ENCODE assay signal across 8 mouse cellular contexts in genomic region chr9:37528225-37528970, GRCm38 (mm10). TPM values are rescaled to one million over a fixed set of nuclear protein-coding genes. Genes with fewer than 3 reads are reported as not detected.
DNase-seq lines count a peak whose midpoint lies in the region; ATAC-seq and TF ChIP-seq lines count a peak whose summit lies in the region.

No protein-coding gene starts in this region.

- peaks cover 19% of the 10 kb centered on the region for H3K4me1 ChIP-seq in hindbrain, embryonic 14.5 days (replicated peaks; ENCODE audit: control insufficient read depth, insufficient read depth, low read length)
- peaks cover 0 to 2% of the 10 kb centered on the region in 2 experiments; a peak in 1 of 4 replicates for H3K4me1 ChIP-seq in liver, embryonic 14.5 days (replicated peaks; ENCODE audit: control insufficient read depth in 2 of 2, insufficient read depth in 2 of 2, low read length in 1 of 2)
- H3K4me1 ChIP-seq in stomach, embryonic 14.5 days (ENCODE audit: control insufficient read depth, insufficient read depth, low read length), result peaks cover 24% of the 10 kb centered on the region; the same call in 1 of the 2 replicates

- H3K4me2 ChIP-seq in hindbrain, embryonic 14.5 days (replicated peaks), result peak overlapping the region; percentile 52; the same call in 1 of the 2 replicates
- H3K4me2 ChIP-seq in liver, embryonic 14.5 days (ENCODE audit: low read depth), result peak overlapping the region; percentile 43; the same call in 1 of the 2 replicates
- no peak overlapping the region for H3K4me2 ChIP-seq in stomach, embryonic 14.5 days (replicated peaks; ENCODE audit: low read depth, low read length)

- no peak for ATAC-seq in hindbrain, embryonic 14.5 days (ENCODE audit: low FRiP score)
- ATAC-seq in liver, embryonic 14.5 days (ENCODE audit: insufficient read depth), result no peak
- no peak for ATAC-seq in stomach, embryonic 14.5 days (ENCODE audit: insufficient number of reproducible peaks, insufficient read depth, low FRiP score, low read depth)
- no peak for ATAC-seq in frontal cortex, adult (ENCODE audit: low TSS enrichment)
- ATAC-seq in erythroid progenitor cell, adult 5-6 weeks (replicated peaks; ENCODE audit: low FRiP score, poor library complexity, severe bottlenecking), result no peak

- DNase-seq in left cerebral cortex, adult 2 months (ENCODE audit: extremely low spot score in 1 of 2, low spot score in 2 of 2), result no peak
- no peak for DNase-seq in left cerebral cortex, adult 18-20 months (ENCODE audit: low spot score in 2 of 2)
- DNase-seq in hindbrain, embryonic 14.5 days (ENCODE audit: low spot score), result no peak
- DNase-seq in liver, embryonic 14.5 days (ENCODE audit: low read depth in 3 of 3, low spot score in 3 of 3), result no peak
- no peak for DNase-seq in ovary, postnatal 10 days (ENCODE audit: low spot score)

- H3K27ac ChIP-seq in left cerebral cortex, adult 2 months, result peak overlapping the region; percentile 84
- H3K27ac ChIP-seq in hindbrain, embryonic 14.5 days, result peak overlapping the region; percentile 33; the same call in 1 of the 2 replicates
- no peak overlapping the region for H3K27ac ChIP-seq in liver, embryonic 14.5 days
- H3K27ac ChIP-seq in stomach, embryonic 14.5 days (ENCODE audit: low read length), result peak overlapping the region; percentile 66; the same call in 1 of the 2 replicates

- peak overlapping the region; percentile 21; the same call in 1 of the 2 replicates for H3K9ac ChIP-seq in hindbrain, embryonic 14.5 days
- no peak overlapping the region for H3K9ac ChIP-seq in liver, embryonic 14.5 days (replicated peaks)
- no peak overlapping the region; the same call in 1 of the 2 replicates for H3K9ac ChIP-seq in stomach, embryonic 14.5 days (replicated peaks; ENCODE audit: low read depth, low read length)

- peak overlapping the region; percentile 42 for H3K4me3 ChIP-seq in left cerebral cortex, adult 2 months
- peak overlapping the region; percentile 13 for H3K4me3 ChIP-seq in hindbrain, embryonic 14.5 days (replicated peaks; ENCODE audit: low read length)
- H3K4me3 ChIP-seq in liver, embryonic 14.5 days (ENCODE audit: insufficient read depth in 1 of 2, low read depth in 2 of 2, low read length in 2 of 2), result peak overlapping the region; percentile 19 to 38
- peak overlapping the region; percentile 26 for H3K4me3 ChIP-seq in stomach, embryonic 14.5 days (ENCODE audit: low read depth, low read length)

- H3K9me3 ChIP-seq in hindbrain, embryonic 14.5 days (ENCODE audit: control insufficient read depth, low read length), result no peaks in the 10 kb centered on the region
- H3K9me3 ChIP-seq in liver, embryonic 14.5 days (ENCODE audit: control insufficient read depth, low read length), result no peaks in the 10 kb centered on the region
- no peaks in the 10 kb centered on the region for H3K9me3 ChIP-seq in stomach, embryonic 14.5 days (ENCODE audit: control insufficient read depth, low read depth, low read length)

- intact Hi-C loops in left cerebral cortex, adult 2 months (cut with DNase I), result no loop called here

- peaks cover 15% of the 10 kb centered on the region for H3K36me3 ChIP-seq in hindbrain, embryonic 14.5 days (replicated peaks; ENCODE audit: control insufficient read depth, insufficient read depth)
- H3K36me3 ChIP-seq in liver, embryonic 14.5 days (replicated peaks; ENCODE audit: control insufficient read depth, insufficient read depth, low read depth), result no peaks in the 10 kb centered on the region
- peaks cover 3% of the 10 kb centered on the region; the same call in 1 of the 2 replicates for H3K36me3 ChIP-seq in stomach, embryonic 14.5 days (ENCODE audit: control insufficient read depth, insufficient read depth, low read length)

- TF ChIP-seq EP300 in liver, embryonic 14.5 days (IDR thresholded peaks at IDR 0.05; ENCODE audit: low read depth), result no peak

- peaks cover 64% of the 10 kb centered on the region for H3K27me3 ChIP-seq in hindbrain, embryonic 14.5 days (ENCODE audit: control insufficient read depth, insufficient read depth, low read length)
- peaks cover 50% of the 10 kb centered on the region for H3K27me3 ChIP-seq in liver, embryonic 14.5 days (ENCODE audit: control insufficient read depth, insufficient read depth, low read length)
- H3K27me3 ChIP-seq in stomach, embryonic 14.5 days (ENCODE audit: control insufficient read depth, insufficient read depth, low read length), result peaks cover 10% of the 10 kb centered on the region; the same call in 1 of the 2 replicates

- 15% methylated on average over 9 of the region's 9 CpGs for WGBS in hindbrain, embryonic 14.5 days
- WGBS in liver, embryonic 14.5 days (ENCODE audit: insufficient replicate concordance), result 14% methylated on average over 9 of the region's 9 CpGs
- 38% methylated on average over 9 of the region's 9 CpGs for WGBS in stomach, embryonic 14.5 days

- no peak for TF ChIP-seq CTCF in left cerebral cortex, adult 2 months (IDR thresholded peaks at IDR 0.05)
- TF ChIP-seq CTCF in liver, embryonic 14.5 days (IDR thresholded peaks at IDR 0.05; ENCODE audit: low read depth), result no peak

RNA-seq across cellular contexts. Expression of gene Esam, which starts 0.5 kb away (rescaled TPM):
- 10 to 100 TPM; 19.6 to 22.5 TPM for total RNA-seq in left cerebral cortex, adult 2 months (2021)
- 10 to 100 TPM; 19.7 to 21.4 TPM for total RNA-seq in left cerebral cortex, adult 18-20 months (2021)
- 48.3 and 49.3 TPM in 2 replicates for polyA plus RNA-seq in hindbrain, embryonic 14.5 days (2014; fragmentation: Nextera tagmentation; extraction: Ambion mirVana)
- polyA plus RNA-seq in liver, embryonic 14.5 days (2012; rRNA removed), result 6.5 and 7.3 TPM in 2 replicates
- polyA plus RNA-seq in liver, embryonic 14.5 days (2014; fragmentation: Nextera tagmentation; extraction: Ambion mirVana), result 9.9 and 10.7 TPM in 2 replicates
- polyA plus RNA-seq in stomach, embryonic 14.5 days (2014; fragmentation: Nextera tagmentation; extraction: Ambion mirVana), result 57.9 and 58.3 TPM in 2 replicates
- not detected in 2 replicates for total RNA-seq in erythroid progenitor cell, adult 5-6 weeks (2015; ENCODE audit: low replicate concordance)
- total RNA-seq in erythroid progenitor cell, adult 5-6 weeks (2017; ENCODE audit: low replicate concordance), result not detected in 2 replicates

RNA-seq across cellular contexts. Expression of gene Vsig2, which starts 10.7 kb away (rescaled TPM):
- 1 to 10 TPM; 4.1 to 4.5 TPM for total RNA-seq in left cerebral cortex, adult 2 months (2021)
- 1 to 10 TPM; 3.9 to 5.0 TPM for total RNA-seq in left cerebral cortex, adult 18-20 months (2021)
- 0.42 and 1.1 TPM in 2 replicates for polyA plus RNA-seq in hindbrain, embryonic 14.5 days (2014; fragmentation: Nextera tagmentation; extraction: Ambion mirVana)
- polyA plus RNA-seq in liver, embryonic 14.5 days (2012; rRNA removed), result 0.70 and 0.81 TPM in 2 replicates
- polyA plus RNA-seq in liver, embryonic 14.5 days (2014; fragmentation: Nextera tagmentation; extraction: Ambion mirVana), result 0.36 TPM in 1 of 2 replicates, not detected in the other
- polyA plus RNA-seq in stomach, embryonic 14.5 days (2014; fragmentation: Nextera tagmentation; extraction: Ambion mirVana), result 44.3 and 56.9 TPM in 2 replicates
- total RNA-seq in erythroid progenitor cell, adult 5-6 weeks (2015; ENCODE audit: low replicate concordance), result not detected in 2 replicates
- not detected in 2 replicates for total RNA-seq in erythroid progenitor cell, adult 5-6 weeks (2017; ENCODE audit: low replicate concordance)

RNA-seq across cellular contexts. Expression of gene Nrgn, which starts 24.3 kb away (rescaled TPM):
- 1,000 to 10,000 TPM; 1,927 to 1,950 TPM for total RNA-seq in left cerebral cortex, adult 2 months (2021)
- total RNA-seq in left cerebral cortex, adult 18-20 months (2021), result 1,000 to 10,000 TPM; 1,653 to 1,729 TPM
- 3.4 and 3.8 TPM in 2 replicates for polyA plus RNA-seq in hindbrain, embryonic 14.5 days (2014; fragmentation: Nextera tagmentation; extraction: Ambion mirVana)
- 5.4 and 7.1 TPM in 2 replicates for polyA plus RNA-seq in liver, embryonic 14.5 days (2012; rRNA removed)
- 5.4 and 7.6 TPM in 2 replicates for polyA plus RNA-seq in liver, embryonic 14.5 days (2014; fragmentation: Nextera tagmentation; extraction: Ambion mirVana)
- polyA plus RNA-seq in stomach, embryonic 14.5 days (2014; fragmentation: Nextera tagmentation; extraction: Ambion mirVana), result 4.7 and 5.7 TPM in 2 replicates
- 1.1 and 3.8 TPM in 2 replicates for total RNA-seq in erythroid progenitor cell, adult 5-6 weeks (2015; ENCODE audit: low replicate concordance)
- 2.3 TPM in 1 of 2 replicates, not detected in the other for total RNA-seq in erythroid progenitor cell, adult 5-6 weeks (2017; ENCODE audit: low replicate concordance)

RNA-seq across cellular contexts. Expression of gene Siae, which starts 27.1 kb away (rescaled TPM):
- 10 to 100 TPM; 17.1 to 18.8 TPM for total RNA-seq in left cerebral cortex, adult 2 months (2021)
- 10 to 100 TPM; 15.2 to 18.6 TPM for total RNA-seq in left cerebral cortex, adult 18-20 months (2021)
- 14.2 and 14.3 TPM in 2 replicates for polyA plus RNA-seq in hindbrain, embryonic 14.5 days (2014; fragmentation: Nextera tagmentation; extraction: Ambion mirVana)
- polyA plus RNA-seq in liver, embryonic 14.5 days (2012; rRNA removed), result 2.2 TPM in 2 replicates
- polyA plus RNA-seq in liver, embryonic 14.5 days (2014; fragmentation: Nextera tagmentation; extraction: Ambion mirVana), result 5.7 and 6.0 TPM in 2 replicates
- polyA plus RNA-seq in stomach, embryonic 14.5 days (2014; fragmentation: Nextera tagmentation; extraction: Ambion mirVana), result 12.7 and 14.0 TPM in 2 replicates
- 2.2 and 2.5 TPM in 2 replicates for total RNA-seq in erythroid progenitor cell, adult 5-6 weeks (2015; ENCODE audit: low replicate concordance)
- 3.6 and 5.9 TPM in 2 replicates for total RNA-seq in erythroid progenitor cell, adult 5-6 weeks (2017; ENCODE audit: low replicate concordance)

RNA-seq across cellular contexts. Expression of gene Msantd2, which starts 39.3 kb away (rescaled TPM):
- total RNA-seq in left cerebral cortex, adult 2 months (2021), result 10 to 100 TPM; 21.4 to 26.7 TPM
- 10 to 100 TPM; 14.0 to 23.0 TPM for total RNA-seq in left cerebral cortex, adult 18-20 months (2021)
- 29.9 and 36.6 TPM in 2 replicates for polyA plus RNA-seq in hindbrain, embryonic 14.5 days (2014; fragmentation: Nextera tagmentation; extraction: Ambion mirVana)
- polyA plus RNA-seq in liver, embryonic 14.5 days (2012; rRNA removed), result 6.6 and 9.3 TPM in 2 replicates
- 3.8 TPM in 2 replicates for polyA plus RNA-seq in liver, embryonic 14.5 days (2014; fragmentation: Nextera tagmentation; extraction: Ambion mirVana)
- polyA plus RNA-seq in stomach, embryonic 14.5 days (2014; fragmentation: Nextera tagmentation; extraction: Ambion mirVana), result 33.2 and 38.9 TPM in 2 replicates
- 5.0 and 8.3 TPM in 2 replicates for total RNA-seq in erythroid progenitor cell, adult 5-6 weeks (2015; ENCODE audit: low replicate concordance)
- 0.91 and 1.0 TPM in 2 replicates for total RNA-seq in erythroid progenitor cell, adult 5-6 weeks (2017; ENCODE audit: low replicate concordance)

Comparison
In these comparisons a context has a peak if more than half of its experiments do, and no peak if none do; other contexts are left out.
1. RNA of gene Esam, which starts 0.5 kb away (total RNA-seq): 19.6 to 22.5 TPM in left cerebral cortex, adult 2 months and 19.7 to 21.4 TPM in left cerebral cortex, adult 18-20 months; not detected in erythroid progenitor cell, adult 5-6 weeks; every median in the first group is over 10 times any median in the second.
2. RNA of gene Vsig2, which starts 10.7 kb away (total RNA-seq): 3.9 to 5.0 TPM in left cerebral cortex, adult 18-20 months and 4.1 to 4.5 TPM in left cerebral cortex, adult 2 months; not detected in erythroid progenitor cell, adult 5-6 weeks; every median in the first group is over 4 times any median in the second.
3. RNA of gene Nrgn, which starts 24.3 kb away (total RNA-seq): 1,927 to 1,950 TPM in left cerebral cortex, adult 2 months and 1,653 to 1,729 TPM in left cerebral cortex, adult 18-20 months; 1.1 to 3.8 TPM in erythroid progenitor cell, adult 5-6 weeks; every median in the first group is over 100 times any median in the second.
4. Peak in every context shown above with its lines, with median percentiles within 50 percentile points of each other: H3K4me3 ChIP-seq.